19 mouse cellular contexts compared by ENCODE assay signal in the genomic region with DNA sequence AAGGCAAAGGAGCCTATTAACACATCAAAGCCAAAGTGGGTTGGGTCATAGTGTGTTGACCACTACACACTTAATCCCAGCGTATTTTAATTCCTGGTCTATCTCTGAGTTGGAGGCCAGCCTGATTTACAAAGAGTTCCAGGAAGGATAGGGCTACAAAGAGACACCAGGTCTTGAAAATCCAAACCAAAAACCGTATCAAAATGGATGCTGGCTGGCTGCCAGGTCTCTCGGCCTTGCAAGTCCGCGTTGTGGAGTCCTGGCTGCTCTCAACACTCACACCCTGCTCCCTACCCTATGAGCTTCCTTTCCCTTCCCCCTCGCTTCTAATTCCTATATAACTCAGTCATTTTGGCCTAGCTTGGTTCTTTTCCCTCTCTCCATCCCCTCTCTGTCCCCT. TPM values are rescaled to one million over a fixed set of nuclear protein-coding genes. Genes with fewer than 3 reads are reported as not detected.
DNase-seq lines count a peak whose midpoint lies in the region; ATAC-seq and TF ChIP-seq lines count a peak whose summit lies in the region.
"Had no signal": no experiment of that assay in that cellular context is flagged by ENCODE, and none has a peak within 500 bp of the region (broad histone marks: within the 10 kb centered on the region; RNA-seq: fewer than 3 reads in every experiment).

No protein-coding gene starts in this region.

- ATAC-seq in hindbrain, embryonic 11.5 days (ENCODE audit: low FRiP score), result no peak
- no peak for ATAC-seq in hindbrain, embryonic 16.5 days
- ATAC-seq in midbrain, postnatal 0 days (ENCODE audit: low FRiP score), result no peak
- no peak for ATAC-seq in megakaryocyte, adult 5-6 weeks (ENCODE audit: poor library complexity, severe bottlenecking)
- ATAC-seq: Patski had no signal

- H3K4me2 ChIP-seq in hindbrain, embryonic 11.5 days (replicated peaks; ENCODE audit: low read depth, low read length), result no peak overlapping the region
- no peak overlapping the region for H3K4me2 ChIP-seq in hindbrain, embryonic 16.5 days (ENCODE audit: low read length)
- H3K4me2 ChIP-seq in midbrain, postnatal 0 days (ENCODE audit: low read depth, low read length, poor library complexity, severe bottlenecking), result no peak overlapping the region
- H3K4me2 ChIP-seq: embryonic facial prominence, embryonic 13.5 days; heart, embryonic 15.5 days; hindbrain, embryonic 14.5 days had no signal

- no peaks in the 10 kb centered on the region for H3K4me1 ChIP-seq in hindbrain, embryonic 11.5 days (replicated peaks; ENCODE audit: control insufficient read depth, insufficient read depth, low read length)
- no peaks in the 10 kb centered on the region for H3K4me1 ChIP-seq in hindbrain, embryonic 16.5 days (ENCODE audit: control insufficient read depth, insufficient read depth, low read depth, low read length)
- no peaks in the 10 kb centered on the region for H3K4me1 ChIP-seq in midbrain, postnatal 0 days (ENCODE audit: insufficient read depth, low read length)
- H3K4me1 ChIP-seq: embryonic facial prominence, embryonic 13.5 days; heart, embryonic 15.5 days had no signal

- no peaks in the 10 kb centered on the region for H3K27me3 ChIP-seq in hindbrain, embryonic 11.5 days (ENCODE audit: control insufficient read depth, insufficient read depth, low read length)
- no peaks in the 10 kb centered on the region for H3K27me3 ChIP-seq in hindbrain, embryonic 16.5 days (replicated peaks; ENCODE audit: control insufficient read depth, insufficient read depth, low read length)
- H3K27me3 ChIP-seq in midbrain, postnatal 0 days (ENCODE audit: insufficient read depth, low read length), result no peaks in the 10 kb centered on the region
- H3K27me3 ChIP-seq: embryonic facial prominence, embryonic 13.5 days; heart, embryonic 15.5 days; Patski had no signal

- H3K9ac ChIP-seq in hindbrain, embryonic 11.5 days (ENCODE audit: low read depth, low read length), result no peak overlapping the region
- H3K9ac ChIP-seq in hindbrain, embryonic 16.5 days (ENCODE audit: low read depth, low read length), result no peak overlapping the region
- H3K9ac ChIP-seq in midbrain, postnatal 0 days (replicated peaks; ENCODE audit: low read length, poor library complexity, severe bottlenecking), result no peak overlapping the region
- H3K9ac ChIP-seq: embryonic facial prominence, embryonic 13.5 days; heart, embryonic 15.5 days; hindbrain, embryonic 14.5 days had no signal

- peak; percentile 36 for DNase-seq in adrenal gland, adult 2 months
- no peak for DNase-seq in adrenal gland, postnatal 4 days (ENCODE audit: low spot score in 2 of 2)
- DNase-seq in hindbrain, embryonic 11.5 days (ENCODE audit: low spot score), result peak; percentile 5
- peak; percentile 32 for DNase-seq in ovary, postnatal 36 days (ENCODE audit: low spot score)
- DNase-seq in ovary, postnatal 14 days (ENCODE audit: low spot score), result no peak
- peak; percentile 8 for DNase-seq in midbrain, postnatal 0 days (ENCODE audit: low spot score)
- DNase-seq: kidney, adult 11 months; right cerebral cortex, postnatal 14 days; thymus, adult 2 months had no signal

- no peak overlapping the region for H3K27ac ChIP-seq in hindbrain, embryonic 11.5 days (ENCODE audit: low read depth, low read length)
- H3K27ac ChIP-seq in hindbrain, embryonic 16.5 days (ENCODE audit: low read depth, low read length), result no peak overlapping the region
- H3K27ac ChIP-seq in midbrain, postnatal 0 days (ENCODE audit: low read depth, low read length), result no peak overlapping the region
- H3K27ac ChIP-seq: embryonic facial prominence, embryonic 13.5 days; heart, embryonic 15.5 days; hindbrain, embryonic 14.5 days had no signal

- 61% methylated on average over 6 of the region's 6 CpGs for WGBS in hindbrain, embryonic 11.5 days
- 32% methylated on average over 6 of the region's 6 CpGs for WGBS in hindbrain, embryonic 16.5 days
- WGBS in midbrain, postnatal 0 days, result 20% methylated on average over 6 of the region's 6 CpGs

- no peaks in the 10 kb centered on the region for H3K9me3 ChIP-seq in hindbrain, embryonic 11.5 days (ENCODE audit: control insufficient read depth, low read length)
- H3K9me3 ChIP-seq in hindbrain, embryonic 16.5 days (ENCODE audit: control insufficient read depth, low read length), result no peaks in the 10 kb centered on the region
- H3K9me3 ChIP-seq in midbrain, postnatal 0 days (ENCODE audit: low read length), result no peaks in the 10 kb centered on the region
- H3K9me3 ChIP-seq: embryonic facial prominence, embryonic 13.5 days; heart, embryonic 15.5 days had no signal

- TF ChIP-seq CTCF in midbrain, postnatal 0 days (IDR thresholded peaks at IDR 0.05), result no peak

- no peaks in the 10 kb centered on the region for H3K36me3 ChIP-seq in hindbrain, embryonic 11.5 days (ENCODE audit: control insufficient read depth, insufficient read depth, low read length)
- H3K36me3 ChIP-seq in hindbrain, embryonic 16.5 days (ENCODE audit: control insufficient read depth, insufficient read depth, low read length), result no peaks in the 10 kb centered on the region
- no peaks in the 10 kb centered on the region for H3K36me3 ChIP-seq in midbrain, postnatal 0 days (ENCODE audit: insufficient read depth, low read length)
- H3K36me3 ChIP-seq: embryonic facial prominence, embryonic 13.5 days; heart, embryonic 15.5 days had no signal

- no peak overlapping the region for H3K4me3 ChIP-seq in hindbrain, embryonic 11.5 days (ENCODE audit: low read depth, low read length)
- no peak overlapping the region for H3K4me3 ChIP-seq in hindbrain, embryonic 16.5 days (ENCODE audit: low read length)
- no peak overlapping the region for H3K4me3 ChIP-seq in midbrain, postnatal 0 days (ENCODE audit: low read depth, low read length)
- H3K4me3 ChIP-seq: embryonic facial prominence, embryonic 13.5 days; heart, embryonic 15.5 days; myocyte had no signal

RNA-seq across cellular contexts. Expression of gene Tmem35b, which starts 15.0 kb away (rescaled TPM):
- 10 to 100 TPM; 18.1 to 19.3 TPM for total RNA-seq in adrenal gland, adult 2 months (2021)
- 17.6 and 19.7 TPM in 2 replicates for polyA plus RNA-seq in adrenal gland, adult 2 months (2012; rRNA removed)
- total RNA-seq in adrenal gland, postnatal 4 days (2021), result 10 to 100 TPM; 12.8 to 18.1 TPM
- polyA plus RNA-seq in hindbrain, embryonic 11.5 days (2014; fragmentation: Nextera tagmentation; extraction: Ambion mirVana), result 14.0 and 14.2 TPM in 2 replicates
- polyA plus RNA-seq in hindbrain, embryonic 16.5 days (2015; fragmentation: Nextera tagmentation; extraction: Ambion mirVana), result 16.9 and 17.5 TPM in 2 replicates
- total RNA-seq in midbrain, postnatal 0 days (2014; rRNA removed), result 2.4 and 5.4 TPM in 2 replicates
- polyA plus RNA-seq in midbrain, postnatal 0 days (2015; fragmentation: Nextera tagmentation; extraction: Ambion mirVana), result 12.8 and 14.0 TPM in 2 replicates
- 11.8 and 13.9 TPM in 2 replicates for total RNA-seq in megakaryocyte, adult 5-6 weeks (2015)
- 8.2 and 8.6 TPM in 2 replicates for total RNA-seq in megakaryocyte, adult 5-6 weeks (2017)

RNA-seq across cellular contexts. Expression of gene Dlgap3, which starts 30.5 kb away (rescaled TPM):
- total RNA-seq in adrenal gland, adult 2 months (2021), result 1 to 10 TPM; 3.4 to 3.9 TPM
- 13.3 and 14.7 TPM in 2 replicates for polyA plus RNA-seq in adrenal gland, adult 2 months (2012; rRNA removed)
- 10 to 100 TPM; 14.8 to 16.1 TPM for total RNA-seq in adrenal gland, postnatal 4 days (2021)
- 6.7 and 7.1 TPM in 2 replicates for polyA plus RNA-seq in hindbrain, embryonic 11.5 days (2014; fragmentation: Nextera tagmentation; extraction: Ambion mirVana)
- 21.0 and 22.3 TPM in 2 replicates for polyA plus RNA-seq in hindbrain, embryonic 16.5 days (2015; fragmentation: Nextera tagmentation; extraction: Ambion mirVana)
- total RNA-seq in midbrain, postnatal 0 days (2014; rRNA removed), result 131 and 156 TPM in 2 replicates
- 34.5 and 34.8 TPM in 2 replicates for polyA plus RNA-seq in midbrain, postnatal 0 days (2015; fragmentation: Nextera tagmentation; extraction: Ambion mirVana)
- not detected in 2 replicates for total RNA-seq in megakaryocyte, adult 5-6 weeks (2015)
- total RNA-seq in megakaryocyte, adult 5-6 weeks (2017), result not detected in 2 replicates
- total RNA-seq: granulocyte monocyte progenitor cell, adult 5-6 weeks; liver, adult 2 months; megakaryocyte progenitor cell, adult 5-6 weeks had no signal
- polyA plus RNA-seq: myocyte had no signal

Comparison
In these comparisons a context has a peak if more than half of its experiments do, and no peak if none do; other contexts are left out.
1. DNase-seq: peak in adrenal gland, adult 2 months (single experiment), hindbrain, embryonic 11.5 days (single experiment), ovary, postnatal 36 days (single experiment) and midbrain, postnatal 0 days (single experiment); none in adrenal gland, postnatal 4 days (0 of 2) and ovary, postnatal 14 days (single experiment).
2. RNA of gene Dlgap3, which starts 30.5 kb away (total RNA-seq): 131 to 156 TPM in midbrain, postnatal 0 days, 14.8 to 16.1 TPM in adrenal gland, postnatal 4 days and 3.4 to 3.9 TPM in adrenal gland, adult 2 months; not detected in megakaryocyte, adult 5-6 weeks; every median in the first group is over 4 times any median in the second.